Mouse (Mus musculus) myocyte (in vitro differentiated cells): ENCODE data around the gene Dpp6. TPM values are rescaled to one million over a fixed set of nuclear protein-coding genes. Genes with fewer than 3 reads are reported as not detected.

ENCODE experiments used
- H3K27me3 ChIP-seq: one replicate; pipeline ENCODE4 v1.6.1; 2011; ENCODE audit not compliant: control insufficient read depth, insufficient read depth, insufficient read length
- H3K36me3 ChIP-seq: one replicate; pipeline ENCODE4 v1.6.1; 2011; ENCODE audit not compliant: control insufficient read depth, insufficient read depth
- H3K4me2 ChIP-seq: one replicate; pipeline ENCODE4 v1.6.1; 2011; ENCODE audit warnings: low read depth, control low read depth
- H3K4me3 ChIP-seq: one replicate; pipeline ENCODE4 v1.5.1; 2011; ENCODE audit warnings: mild to moderate bottlenecking, control low read depth, moderate library complexity
- H3K79me2 ChIP-seq: one replicate; pipeline ENCODE4 v1.6.1; 2011; ENCODE audit not compliant: control insufficient read depth, insufficient read depth
- H3ac ChIP-seq: one replicate; pipeline ENCODE4 v1.6.1; 2011; ENCODE audit not compliant: control insufficient read depth, insufficient read length
- CEBPB ChIP-seq: IDR thresholded peaks from 2 replicates; pipeline ENCODE4 v1.6.1; 2011; ENCODE audit warnings: mild to moderate bottlenecking, moderate library complexity; ENCODE audit not compliant: poor library complexity, insufficient read depth, severe bottlenecking
- E2F4 ChIP-seq: IDR thresholded peaks from one replicate; pipeline ENCODE4 v1.6.1; 2011; ENCODE audit warnings: mild to moderate bottlenecking, control low read depth, moderate library complexity; ENCODE audit not compliant: insufficient read depth
- MAX ChIP-seq: IDR thresholded peaks from one replicate; pipeline ENCODE4 v1.6.1; 2011; ENCODE audit warnings: low read depth, mild to moderate bottlenecking, control low read depth
- MYOD1 ChIP-seq, 3 experiments: IDR thresholded peaks; one replicate each; pipeline ENCODE4 v1.6.1; 2011; ENCODE audit warnings: control low read depth in 2 of 3, low read depth in 2 of 3, mild to moderate bottlenecking in 2 of 3, moderate library complexity in 1 of 3; ENCODE audit not compliant: insufficient read length in 2 of 3, control insufficient read depth in 1 of 3
- MYOG ChIP-seq, 3 experiments: IDR thresholded peaks; one replicate each; pipeline ENCODE4 v1.6.1; 2011; ENCODE audit warnings: control low read depth in 2 of 3, low read depth in 2 of 3, mild to moderate bottlenecking in 2 of 3; ENCODE audit not compliant: insufficient read length in 2 of 3, control insufficient read depth in 1 of 3, insufficient read depth in 1 of 3
- POLR2A ChIP-seq: IDR thresholded peaks from one replicate; pipeline ENCODE4 v1.6.1; 2011; ENCODE audit warnings: low read depth, mild to moderate bottlenecking, control low read depth, moderate library complexity; ENCODE audit not compliant: insufficient read length
- POLR2AphosphoS2 ChIP-seq: IDR thresholded peaks from one replicate; pipeline ENCODE4 v1.6.1; 2011; ENCODE audit warnings: low read depth, control low read depth; ENCODE audit not compliant: insufficient read length
- REST ChIP-seq: IDR thresholded peaks from one replicate; pipeline ENCODE4 v1.6.1; 2011; ENCODE audit warnings: mild to moderate bottlenecking, control low read depth, moderate library complexity; ENCODE audit not compliant: insufficient read depth, insufficient read length
- SRF ChIP-seq: IDR thresholded peaks from one replicate; pipeline ENCODE4 v1.6.1; 2011; ENCODE audit warnings: low read depth; ENCODE audit not compliant: control insufficient read depth, insufficient read length
- TCF12 ChIP-seq: IDR thresholded peaks from one replicate; pipeline ENCODE4 v1.6.1; 2011; ENCODE audit warnings: mild to moderate bottlenecking, control low read depth; ENCODE audit not compliant: poor library complexity, insufficient read depth, severe bottlenecking
- TCF3 ChIP-seq: IDR thresholded peaks from one replicate; pipeline ENCODE4 v1.6.1; 2011; ENCODE audit warnings: low read depth, control low read depth; ENCODE audit not compliant: insufficient read length
- USF1 ChIP-seq: IDR thresholded peaks from one replicate; pipeline ENCODE4 v1.6.1; 2011; ENCODE audit warnings: low read depth, mild to moderate bottlenecking, control low read depth, moderate library complexity
- polyA plus RNA-seq: library from polyadenylated mRNA; unstranded; fragments of >200 nt; fragmentation: generic; extraction: Trizol; gene quantifications from one replicate; pipeline ENCODE4 v1.2.1, GENCODE M21; 2012; ENCODE audit warnings: missing spikeins

Gene Dpp6
- polyA plus RNA-seq, 1 experiment = 0.06 TPM

DNA sequence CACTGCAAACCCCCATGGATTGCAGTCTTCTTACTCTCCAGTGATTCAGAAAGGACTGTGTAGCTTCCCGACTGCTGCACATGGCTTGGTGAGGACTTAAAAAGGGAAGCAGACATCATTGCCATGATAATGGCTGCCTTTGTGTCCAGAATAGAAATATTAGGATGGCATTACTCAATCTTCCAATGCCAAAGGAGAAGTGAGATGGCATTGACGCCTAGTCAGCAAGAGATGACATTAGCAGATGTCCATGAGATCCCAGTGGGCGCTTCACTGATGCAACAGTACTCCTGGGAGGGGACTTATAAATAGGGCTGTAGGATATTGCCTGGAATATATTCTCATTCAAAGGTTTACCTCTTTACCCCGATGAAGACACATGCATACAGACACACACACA is 368.0 kb downstream of the Dpp6 start:
- H3K4me3 ChIP-seq = no peak overlapping the region
- no peak overlapping the region for H3ac ChIP-seq
- no peak overlapping the region for H3K4me2 ChIP-seq
- H3K79me2 ChIP-seq = no peaks in the 10 kb centered on the region
- H3K27me3 ChIP-seq = no peaks in the 10 kb centered on the region
- no peak for TF ChIP-seq SRF
- TF ChIP-seq MYOG (IDR thresholded peaks at IDR 0.05; ENCODE audit: control insufficient read depth in 1 of 3, insufficient read depth in 1 of 3, insufficient read length in 2 of 3, low read depth in 2 of 3) = no peak
- no peak for TF ChIP-seq MAX
- TF ChIP-seq TCF12 = no peak
- TF ChIP-seq POLR2A = no peak
- TF ChIP-seq POLR2AphosphoS2 = no peak
- no peak for TF ChIP-seq MYOD1 (IDR thresholded peaks at IDR 0.05; ENCODE audit: control insufficient read depth in 1 of 3, insufficient read length in 2 of 3, low read depth in 2 of 3)
- TF ChIP-seq REST = no peak
- no peaks in the 10 kb centered on the region for H3K36me3 ChIP-seq

DNA sequence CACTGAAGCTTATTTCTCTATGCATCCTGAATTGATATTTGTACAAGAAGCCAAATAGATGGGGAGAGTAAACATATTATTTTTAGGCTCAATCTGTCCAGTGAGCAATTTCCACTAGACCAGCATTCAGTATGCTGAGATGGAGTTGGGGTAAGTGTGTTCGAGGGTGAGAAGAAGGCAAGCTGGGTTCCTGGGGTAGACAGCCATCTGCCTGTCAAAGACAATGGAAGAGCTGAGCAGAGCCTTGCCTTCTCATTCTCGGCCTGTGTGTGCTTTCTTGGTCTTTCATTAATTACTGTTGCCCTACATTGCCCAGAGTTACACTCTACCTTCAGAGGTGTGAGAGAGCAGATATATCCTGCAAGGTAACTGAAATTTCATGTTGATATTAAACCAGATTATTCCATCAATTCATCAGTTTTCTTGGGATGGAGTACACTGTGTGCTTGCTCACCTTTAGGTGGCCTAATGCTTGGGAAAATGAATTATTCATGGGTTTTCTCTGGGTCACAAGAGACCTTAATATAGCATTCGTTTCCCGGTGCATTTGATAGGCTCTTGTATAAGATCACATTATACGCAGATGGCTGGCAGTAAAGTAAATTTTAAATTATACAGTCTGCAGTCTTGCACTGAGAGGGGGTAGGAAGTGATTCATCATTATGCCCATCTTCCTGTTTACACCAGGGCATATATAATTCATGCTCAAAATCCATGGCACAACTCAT is 374.4 kb downstream of the Dpp6 start:
- H3K4me2 ChIP-seq = no peak overlapping the region
- no peaks in the 10 kb centered on the region for H3K27me3 ChIP-seq
- TF ChIP-seq MAX = no peak
- H3K79me2 ChIP-seq = no peaks in the 10 kb centered on the region
- no peak overlapping the region for H3K4me3 ChIP-seq
- no peaks in the 10 kb centered on the region for H3K36me3 ChIP-seq
- H3ac ChIP-seq = no peak overlapping the region

DNA sequence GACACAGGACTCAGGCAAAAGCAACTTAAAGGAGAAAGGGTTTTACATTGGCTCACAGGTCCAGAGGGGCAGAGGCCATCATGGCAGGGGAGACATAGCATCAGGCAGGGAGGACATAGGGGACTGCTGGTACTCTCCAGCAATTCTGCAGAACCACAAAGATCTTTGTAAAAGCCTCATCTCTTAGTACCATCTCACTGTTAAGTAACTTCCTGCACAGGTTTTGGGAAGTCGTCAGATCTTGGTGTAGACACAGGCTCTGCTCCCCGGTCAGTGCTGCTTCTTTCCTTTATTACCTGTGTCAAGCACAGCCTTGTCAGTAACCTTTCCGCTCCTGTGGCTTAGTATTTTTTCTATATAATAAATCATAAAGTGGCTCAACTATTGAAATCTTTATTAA is 377.2 kb downstream of the Dpp6 start:
- no peak overlapping the region for H3ac ChIP-seq
- TF ChIP-seq POLR2AphosphoS2 = no peak
- no peak for TF ChIP-seq MYOG (IDR thresholded peaks at IDR 0.05; ENCODE audit: control insufficient read depth in 1 of 3, insufficient read depth in 1 of 3, insufficient read length in 2 of 3, low read depth in 2 of 3)
- no peak for TF ChIP-seq MAX

DNA sequence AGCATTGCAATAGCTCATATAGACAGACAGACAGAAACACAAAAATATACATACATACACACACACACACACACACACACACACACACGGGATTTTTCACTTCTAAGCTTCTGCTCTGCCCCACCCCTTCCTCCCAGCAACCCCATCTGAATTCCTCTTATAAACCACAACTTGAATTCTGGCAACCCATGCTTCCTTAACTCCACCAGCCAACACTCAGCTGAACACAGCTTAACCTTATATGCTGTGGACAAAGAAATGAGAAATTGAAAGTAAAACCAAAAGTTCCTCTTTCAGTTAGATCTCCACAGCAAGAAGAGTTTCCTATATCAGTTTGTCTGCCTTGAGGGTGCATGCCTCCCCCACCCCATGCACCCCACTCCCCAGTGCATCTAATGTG is 378.0 kb downstream of the Dpp6 start:
- Histone ChIP-seq H3K4me2 (no peak overlapping the region), H3K27me3 (no peaks in the 10 kb centered on the region), H3ac (no peak overlapping the region), H3K4me3 (no peak overlapping the region), H3K79me2 (no peaks in the 10 kb centered on the region), H3K36me3 (no peaks in the 10 kb centered on the region)
- no peak for TF ChIP-seq MYOG (IDR thresholded peaks at IDR 0.05; ENCODE audit: control insufficient read depth in 1 of 3, insufficient read depth in 1 of 3, insufficient read length in 2 of 3, low read depth in 2 of 3)
- no peak for TF ChIP-seq POLR2A

More for the DNA sequence above, 377.2 kb downstream of the Dpp6 start:
- H3K36me3 ChIP-seq = no peaks in the 10 kb centered on the region
- H3K4me3 ChIP-seq = no peak overlapping the region
- H3K4me2 ChIP-seq = no peak overlapping the region
- H3K79me2 ChIP-seq = no peaks in the 10 kb centered on the region
- H3K27me3 ChIP-seq = no peaks in the 10 kb centered on the region

DNA sequence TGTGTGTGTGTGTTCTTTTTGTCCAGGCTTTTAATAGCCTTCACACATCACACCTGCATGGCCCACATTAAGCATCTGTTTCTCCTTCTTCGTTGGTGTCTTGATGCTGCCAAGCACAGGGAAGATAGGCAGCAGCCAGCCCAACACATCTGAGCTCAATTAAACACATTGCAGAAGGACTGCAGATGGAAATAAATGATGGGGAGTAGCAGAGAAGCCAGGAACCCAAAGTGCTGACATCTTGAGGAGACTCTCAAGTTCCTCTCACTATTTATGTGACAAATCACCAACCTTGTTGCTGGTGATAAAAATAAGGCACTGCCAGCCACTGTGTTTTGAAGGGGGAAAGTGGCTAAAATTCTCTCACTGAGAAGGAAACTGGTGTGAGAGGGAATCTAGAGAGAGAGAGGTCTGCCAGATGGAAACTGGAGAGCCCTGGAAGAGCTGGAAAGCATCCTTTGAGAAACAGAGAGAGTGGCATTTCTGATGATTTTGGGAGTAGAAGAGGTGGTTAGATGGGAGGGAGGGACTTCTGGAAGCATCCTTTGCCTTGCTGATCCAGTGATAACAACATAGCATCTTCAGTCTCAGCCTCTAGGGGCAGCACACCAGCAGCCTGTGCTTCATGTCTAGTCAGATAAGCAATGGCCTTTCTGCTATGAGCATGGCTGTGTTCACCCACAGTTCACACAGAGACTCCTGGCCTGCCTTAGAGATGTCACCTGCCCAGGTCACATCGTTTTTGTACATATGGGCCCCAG is 383.8 kb downstream of the Dpp6 start:
- TF ChIP-seq TCF3 (no peak), REST (no peak), MYOG (IDR thresholded peaks at IDR 0.05; ENCODE audit: control insufficient read depth in 1 of 3, insufficient read depth in 1 of 3, insufficient read length in 2 of 3, low read depth in 2 of 3) (no peak), E2F4 (no peak), MYOD1 (IDR thresholded peaks at IDR 0.05; ENCODE audit: control insufficient read depth in 1 of 3, insufficient read length in 2 of 3, low read depth in 2 of 3) (no peak), MAX (no peak), USF1 (no peak), SRF (no peak), CEBPB (no peak), TCF12 (no peak), POLR2AphosphoS2 (no peak), POLR2A (no peak)
- Histone ChIP-seq H3K27me3 (no peaks in the 10 kb centered on the region), H3ac (no peak overlapping the region), H3K36me3 (no peaks in the 10 kb centered on the region), H3K4me2 (no peak overlapping the region), H3K4me3 (no peak overlapping the region), H3K79me2 (no peaks in the 10 kb centered on the region)
